Mouse (Mus musculus) hindbrain, postnatal 0 days (tissue): Measurements from ENCODE around the gene Sgk1. TPM values are rescaled to one million over a fixed set of nuclear protein-coding genes. Genes with fewer than 3 reads are reported as not detected.

Experiments
- ATAC-seq: fragments of 200-750 bp; cut with Nextera tagmentation; 2 replicates; pipeline ENCODE4 v1.8.0; 2017; ENCODE audit warnings: mild to moderate bottlenecking, moderate TSS enrichment, moderate library complexity
- DNase-seq: peaks from one replicate; pipeline ENCODE4 v3.0.0-alpha.2; 2015; ENCODE audit warnings: low spot score
- H3K27ac ChIP-seq: fragments of 300-500 bp; sonication (generic); 2 replicates; pipeline ENCODE4 v1.5.1; 2014; ENCODE audit warnings: mild to moderate bottlenecking
- H3K27me3 ChIP-seq: fragments of 300-500 bp; sonication (generic); 2 replicates; pipeline ENCODE4 v1.6.1; 2014; ENCODE audit warnings: low read length, mixed read lengths; ENCODE audit not compliant: insufficient read depth
- H3K36me3 ChIP-seq: fragments of 300-500 bp; sonication (generic); 2 replicates; pipeline ENCODE4 v1.6.1; 2014; ENCODE audit warnings: low read length, mixed read lengths; ENCODE audit not compliant: insufficient read depth
- H3K4me1 ChIP-seq: fragments of 300-500 bp; sonication (generic); 2 replicates; pipeline ENCODE4 v1.6.1; 2014; ENCODE audit warnings: antibody characterized with exemption, low read length, mixed read lengths; ENCODE audit not compliant: insufficient read depth
- H3K4me2 ChIP-seq: fragments of 300-500 bp; sonication (generic); 2 replicates; pipeline ENCODE4 v1.6.1; 2014; ENCODE audit warnings: low read depth, mild to moderate bottlenecking, low read length, moderate library complexity, mixed read lengths
- H3K4me3 ChIP-seq: fragments of 300-500 bp; sonication (generic); 2 replicates; pipeline ENCODE4 v1.5.1; 2014; ENCODE audit warnings: low read length
- H3K9ac ChIP-seq: fragments of 300-500 bp; sonication (generic); replicated peaks from 2 replicates; pipeline ENCODE4 v1.6.1; 2014; ENCODE audit warnings: mild to moderate bottlenecking, low read length, moderate library complexity, mixed read lengths
- H3K9me3 ChIP-seq: fragments of 300-500 bp; sonication (generic); 2 replicates; pipeline ENCODE4 v1.6.1; 2016; ENCODE audit warnings: low read length, mixed read lengths
- CTCF ChIP-seq: IDR thresholded peaks from 2 replicates; pipeline ENCODE4 v1.5.1; 2016; ENCODE audit warnings: antibody characterized with exemption, control low read depth, low read depth
- WGBS: fragments of 180-500 bp; shearing (Covaris S2); extraction: QIAGEN DNeasy Blood & Tissue Kit; methylation state at CpG from one replicate; pipeline ENCODE4 v1.1.7; 2014; 5-methylcytosine and 5-hydroxymethylcytosine counted together
- polyA plus RNA-seq: library from polyadenylated mRNA; unstranded; fragments of >200 nt; fragmentation: Nextera tagmentation; extraction: Ambion mirVana; gene quantifications from 2 replicates; pipeline ENCODE4 v1.2.1, GENCODE M21; 2015
- total RNA-seq: library from RNA; depleted of rRNA; stranded (reverse); fragments of >200 nt; gene quantifications from 2 replicates; pipeline ENCODE4 v1.2.3, GENCODE M21; 2014

Sgk1 gene
- total and polyA plus RNA-seq, 2 experiments from 2014 or later, result 57.1 to 71.8 TPM

- H3K4me1 ChIP-seq, result no peaks in the 10 kb centered on the region
- no peak overlapping the region for H3K9ac ChIP-seq
- ATAC-seq (no peak), DNase-seq (no peak)
- no peaks in the 10 kb centered on the region for H3K36me3 ChIP-seq
- 89% methylated on average over 5 of the region's 5 CpGs for WGBS
- no peak overlapping the region for H3K4me3 ChIP-seq
- H3K4me2 ChIP-seq, result no peak overlapping the region
- H3K9me3 ChIP-seq, result no peaks in the 10 kb centered on the region
- TF ChIP-seq CTCF, result no peak
- H3K27ac ChIP-seq, result no peak overlapping the region
- no peaks in the 10 kb centered on the region for H3K27me3 ChIP-seq
Observed at GRCm38 (mm10) chr10:21979286-21979965, 97.4 kb downstream of the Sgk1 start.

- ATAC-seq (no peak), DNase-seq (no peak)
- WGBS, result 78% methylated on average over 6 of the region's 6 CpGs
- Histone ChIP-seq H3K4me2 (no peak overlapping the region), H3K4me3 (no peak overlapping the region), H3K4me1 (no peaks in the 10 kb centered on the region), H3K27me3 (no peaks in the 10 kb centered on the region), H3K27ac (no peak overlapping the region), H3K9me3 (no peaks in the 10 kb centered on the region), H3K36me3 (no peaks in the 10 kb centered on the region), H3K9ac (no peak overlapping the region)
- no peak for TF ChIP-seq CTCF
Observed at GRCm38 (mm10) chr10:21980780-21981435, 98.9 kb downstream of the Sgk1 start.

GRCm38 (mm10) chr10:21982303-21982702, 100.3 kb downstream of the Sgk1 start:
- WGBS, result 90% methylated on average over 2 of the region's 2 CpGs
- Histone ChIP-seq H3K27me3 (no peaks in the 10 kb centered on the region), H3K9ac (no peak overlapping the region), H3K4me1 (no peaks in the 10 kb centered on the region), H3K4me2 (no peak overlapping the region), H3K27ac (no peak overlapping the region), H3K36me3 (no peaks in the 10 kb centered on the region), H3K4me3 (no peak overlapping the region), H3K9me3 (no peaks in the 10 kb centered on the region)
- no peak for ATAC-seq
- no peak for TF ChIP-seq CTCF
- no peak for DNase-seq

- H3K9me3 ChIP-seq, result no peaks in the 10 kb centered on the region
- H3K9ac ChIP-seq, result no peak overlapping the region
- DNase-seq, result no peak
- no peak overlapping the region for H3K4me3 ChIP-seq
- no peaks in the 10 kb centered on the region for H3K36me3 ChIP-seq
- ATAC-seq, result no peak
- 80% methylated on average over 5 of the region's 5 CpGs for WGBS
- H3K4me1 ChIP-seq, result peaks cover 5% of the 10 kb centered on the region
- TF ChIP-seq CTCF, result no peak
- H3K4me2 ChIP-seq, result no peak overlapping the region
- no peak overlapping the region for H3K27ac ChIP-seq
- H3K27me3 ChIP-seq, result no peaks in the 10 kb centered on the region
Observed at GRCm38 (mm10) chr10:21988489-21988888, 106.5 kb downstream of the Sgk1 start.

GRCm38 (mm10) chr10:21991351-21991840, 109.4 kb downstream of the Sgk1 start:
- DNase-seq (peak; percentile 88), ATAC-seq (no peak)
- no peak overlapping the region for H3K4me3 ChIP-seq
- no peaks in the 10 kb centered on the region; the same call in 1 of the 2 replicates for H3K36me3 ChIP-seq
- 21% methylated on average over 17 of the region's 17 CpGs for WGBS
- H3K9ac ChIP-seq, result no peak overlapping the region
- H3K27ac ChIP-seq, result no peak overlapping the region
- peak; percentile 79 for TF ChIP-seq CTCF
- H3K4me2 ChIP-seq, result peak overlapping the region; percentile 93
- H3K4me1 ChIP-seq, result peaks cover 5% of the 10 kb centered on the region
- H3K9me3 ChIP-seq, result no peaks in the 10 kb centered on the region
- H3K27me3 ChIP-seq, result no peaks in the 10 kb centered on the region

DNA sequence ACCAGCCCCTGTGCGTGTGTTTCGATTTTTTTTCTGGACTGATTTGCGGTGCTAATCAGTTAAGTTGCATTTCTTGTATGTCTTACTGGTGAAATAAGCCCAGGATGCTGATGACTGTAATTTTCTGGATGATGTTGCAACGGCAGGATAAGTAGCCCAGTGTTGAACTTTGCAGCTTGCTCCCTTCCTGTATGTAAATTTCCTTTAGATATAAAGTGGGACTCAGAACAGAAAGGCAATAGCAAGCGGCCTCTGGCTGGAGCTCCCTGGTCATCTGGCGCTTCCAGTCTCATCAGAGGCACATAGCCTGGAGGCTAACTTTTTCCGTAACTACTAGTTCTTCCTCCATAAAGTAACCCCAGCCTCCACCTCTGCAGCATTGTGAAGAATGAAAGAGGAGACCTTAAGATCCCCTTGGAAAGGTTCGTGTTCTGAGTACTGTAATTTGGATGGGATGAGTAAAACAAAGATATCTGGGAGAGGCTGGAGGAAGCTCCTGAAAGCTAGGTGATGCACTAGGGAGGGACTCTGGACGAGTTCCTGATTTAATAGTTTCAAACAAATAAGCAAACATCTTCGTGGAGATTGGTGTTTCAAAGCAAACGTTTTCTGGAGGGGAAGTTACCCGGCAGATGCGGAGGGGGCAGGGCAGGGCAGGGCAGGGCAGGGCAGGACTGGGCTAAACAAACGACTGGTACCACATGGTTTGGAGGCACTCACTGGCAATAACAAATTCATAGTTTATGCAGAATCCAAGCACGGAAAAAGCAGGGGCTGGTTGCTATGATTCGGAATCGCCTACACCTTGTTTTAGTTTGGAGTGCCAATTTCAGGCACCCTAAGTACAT, 110.2 kb downstream of the Sgk1 start:
- 0 out of 2 replicates have a peak overlapping the region, but pooled peaks have one; percentile 38 for H3K9ac ChIP-seq
- DNase-seq, result no peak

More for the DNA sequence above, 110.2 kb downstream of the Sgk1 start:
- TF ChIP-seq CTCF, result no peak
- Histone ChIP-seq H3K36me3 (peaks cover 3% of the 10 kb centered on the region; the same call in 1 of the 2 replicates), H3K27ac (peak overlapping the region; percentile 93; the same call in 1 of the 2 replicates), H3K4me1 (peaks cover 5% of the 10 kb centered on the region), H3K4me3 (peak overlapping the region; percentile 76), H3K27me3 (no peaks in the 10 kb centered on the region), H3K4me2 (peak overlapping the region; percentile 93), H3K9me3 (no peaks in the 10 kb centered on the region)
- no peak for ATAC-seq
- WGBS, result 23% methylated on average over 17 of the region's 17 CpGs
